Mouse (Mus musculus) C2C12 (cell line): Measurements from ENCODE around the gene Prmt3. TPM values are rescaled to one million over a fixed set of nuclear protein-coding genes. Genes with fewer than 3 reads are reported as not detected.

Experiments
- H3K27me3 ChIP-seq: one replicate; pipeline ENCODE4 v1.6.1; 2011; ENCODE audit not compliant: control insufficient read depth, insufficient read depth, insufficient read length
- H3K36me3 ChIP-seq: one replicate; pipeline ENCODE4 v1.6.1; 2011; ENCODE audit not compliant: control insufficient read depth, insufficient read depth
- H3K4me3 ChIP-seq: one replicate; pipeline ENCODE4 v1.5.1; 2011; ENCODE audit warnings: mild to moderate bottlenecking, control low read depth; ENCODE audit not compliant: poor library complexity, insufficient read depth, severe bottlenecking
- H3K79me2 ChIP-seq: one replicate; pipeline ENCODE4 v1.6.1; 2011; ENCODE audit not compliant: control insufficient read depth, insufficient read depth
- H3K79me3 ChIP-seq: one replicate; pipeline ENCODE4 v1.6.1; 2011; ENCODE audit warnings: low read depth, control low read depth
- H3ac ChIP-seq: one replicate; pipeline ENCODE3; 2011; ENCODE audit warnings: low read depth; ENCODE audit not compliant: control insufficient read depth, insufficient read length
- CEBPB ChIP-seq: IDR thresholded peaks from one replicate; pipeline ENCODE4 v1.6.1; 2011; ENCODE audit warnings: low read depth, mild to moderate bottlenecking, control low read depth, moderate library complexity
- CTCF ChIP-seq: IDR thresholded peaks from one replicate; pipeline ENCODE4 v1.5.1; 2011; ENCODE audit not compliant: control insufficient read depth, insufficient read depth, insufficient read length
- FOSL1 ChIP-seq: IDR thresholded peaks from one replicate; pipeline ENCODE4 v1.8.0; 2011; ENCODE audit warnings: mild to moderate bottlenecking, low read length; ENCODE audit not compliant: poor library complexity, insufficient read depth, severe bottlenecking
- MAX ChIP-seq: IDR thresholded peaks from one replicate; pipeline ENCODE4 v1.6.1; 2011; ENCODE audit warnings: mild to moderate bottlenecking, control low read depth
- MYOD1 ChIP-seq: IDR thresholded peaks from one replicate; pipeline ENCODE4 v1.6.1; 2011; ENCODE audit warnings: low read depth; ENCODE audit not compliant: control insufficient read depth, insufficient read length
- MYOG ChIP-seq: IDR thresholded peaks from one replicate; pipeline ENCODE4 v1.6.1; 2011; ENCODE audit not compliant: control insufficient read depth, insufficient read length; ENCODE audit errors: extremely low read depth
- USF1 ChIP-seq: IDR thresholded peaks from one replicate; pipeline ENCODE4 v1.6.1; 2011; ENCODE audit warnings: low read depth, mild to moderate bottlenecking, control low read depth, moderate library complexity
- polyA plus RNA-seq: library from polyadenylated mRNA; unstranded; fragments of >200 nt; fragmentation: generic; extraction: Trizol; gene quantifications from one replicate; pipeline ENCODE4 v1.2.1, GENCODE M21; 2012; ENCODE audit warnings: missing spikeins

Gene Prmt3
- polyA plus RNA-seq, 1 experiment, result 29.3 TPM

GRCm38 (mm10) chr7:49824581-49824980 is 46.4 kb downstream of the Prmt3 start:
- Histone ChIP-seq H3K27me3 (no peaks in the 10 kb centered on the region), H3K79me2 (no peaks in the 10 kb centered on the region), H3ac (no peak overlapping the region), H3K36me3 (peaks cover 38% of the 10 kb centered on the region), H3K79me3 (no peaks in the 10 kb centered on the region), H3K4me3 (no peak overlapping the region)
- peak; percentile 62 for TF ChIP-seq CEBPB
- no peak for TF ChIP-seq USF1
- TF ChIP-seq MYOD1, result peak; percentile 71
- TF ChIP-seq CTCF, result no peak
- no peak for TF ChIP-seq FOSL1
- no peak for TF ChIP-seq MYOG
- no peak for TF ChIP-seq MAX

- Histone ChIP-seq H3K4me3 (no peak overlapping the region), H3K27me3 (no peaks in the 10 kb centered on the region), H3K36me3 (peaks cover 39% of the 10 kb centered on the region), H3K79me2 (no peaks in the 10 kb centered on the region), H3K79me3 (no peaks in the 10 kb centered on the region), H3ac (no peak overlapping the region)
- TF ChIP-seq CTCF, result no peak
- TF ChIP-seq USF1, result no peak
- TF ChIP-seq MYOD1, result no peak
- no peak for TF ChIP-seq FOSL1
- no peak for TF ChIP-seq MAX
- no peak for TF ChIP-seq MYOG
- no peak for TF ChIP-seq CEBPB
These were observed 47.3 kb downstream of the Prmt3 start for GRCm38 (mm10) chr7:49825492-49825891.

GRCm38 (mm10) chr7:49827920-49828319 is 49.8 kb downstream of the Prmt3 start:
- Histone ChIP-seq H3K36me3 (peaks cover 44% of the 10 kb centered on the region), H3K4me3 (no peak overlapping the region)
- no peak for TF ChIP-seq USF1

GRCm38 (mm10) chr7:49842366-49843282 is 64.5 kb downstream of the Prmt3 start:
- no peaks in the 10 kb centered on the region for H3K27me3 ChIP-seq
- peak; percentile 33 for TF ChIP-seq CEBPB
- no peak for TF ChIP-seq USF1
- no peak for TF ChIP-seq MYOG
- no peak for TF ChIP-seq FOSL1
- peak; percentile 69 for TF ChIP-seq MYOD1

More at GRCm38 (mm10) chr7:49827920-49828319, 49.8 kb downstream of the Prmt3 start:
- H3K79me2 ChIP-seq, result no peaks in the 10 kb centered on the region
- H3ac ChIP-seq, result no peak overlapping the region
- no peaks in the 10 kb centered on the region for H3K79me3 ChIP-seq
- H3K27me3 ChIP-seq, result no peaks in the 10 kb centered on the region

GRCm38 (mm10) chr7:49843304-49843933 is 65.3 kb downstream of the Prmt3 start:
- Histone ChIP-seq H3K79me3 (no peaks in the 10 kb centered on the region), H3K27me3 (no peaks in the 10 kb centered on the region), H3K36me3 (peaks cover 23% of the 10 kb centered on the region), H3K79me2 (no peaks in the 10 kb centered on the region), H3ac (peak overlapping the region; percentile 57), H3K4me3 (no peak overlapping the region)
- TF ChIP-seq MYOG, result no peak
- TF ChIP-seq MYOD1, result no peak
- no peak for TF ChIP-seq MAX
- no peak for TF ChIP-seq CEBPB
- no peak for TF ChIP-seq FOSL1
- TF ChIP-seq USF1, result no peak
- no peak for TF ChIP-seq CTCF

More at GRCm38 (mm10) chr7:49842366-49843282, 64.5 kb downstream of the Prmt3 start:
- no peaks in the 10 kb centered on the region for H3K79me3 ChIP-seq
- no peaks in the 10 kb centered on the region for H3K79me2 ChIP-seq
- H3K36me3 ChIP-seq, result peaks cover 24% of the 10 kb centered on the region
- no peak overlapping the region for H3K4me3 ChIP-seq
- H3ac ChIP-seq, result peak overlapping the region; percentile 13
